Mouse (Mus musculus) layer of hippocampus, postnatal 14 days (tissue): Measurements from ENCODE around the gene Zfp978. TPM values are rescaled to one million over a fixed set of nuclear protein-coding genes. Genes with fewer than 3 reads are reported as not detected.
"Not testable (repeated sequence)": the region's sequence is repeated elsewhere in the genome, so short reads cannot be mapped to it uniquely, and the experiment has no call there.

Experiments used
- DNase-seq, 2 experiments: peaks; one replicate each; pipeline ENCODE4 v3.0.0; 2021 to 2022; ENCODE audit warnings: low spot score in 2 of 2, mixed read lengths in 1 of 2
- long read RNA-seq, 2 experiments: library from polyadenylated mRNA; stranded (forward); transcript quantifications; one replicate each; pipeline ENCODE4 v2.0.0; 2021
- total RNA-seq, 2 experiments: library from RNA; stranded (reverse); gene quantifications; 2 replicates each; pipeline ENCODE4 v1.2.3; 2021

The Zfp978 gene
- not detected for total RNA-seq
- long read RNA-seq, experiment 1 = 0 reads
- long read RNA-seq, experiment 2 = 0 reads

- not testable (repeated sequence) for DNase-seq
Measured at GRCm38 (mm10) chr4:147361003-147361402, at the start of gene Zfp978. Gene Zfp978 (plus strand): TSS chr4:147361303.

GRCm38 (mm10) chr4:147335036-147335690, 25.9 kb upstream of the Zfp978 start:
- DNase-seq = not testable (repeated sequence)

GRCm38 (mm10) chr4:147335691-147336367, 25.3 kb upstream of the Zfp978 start:
- not testable (repeated sequence) for DNase-seq

GRCm38 (mm10) chr4:147336368-147337195, 24.5 kb upstream of the Zfp978 start:
- DNase-seq = not testable (repeated sequence)

- not testable (repeated sequence) for DNase-seq
Measured at GRCm38 (mm10) chr4:147337520-147337919, 23.6 kb upstream of the Zfp978 start.

- DNase-seq = no peak
Measured at GRCm38 (mm10) chr4:147338032-147338610, 23.0 kb upstream of the Zfp978 start.

GRCm38 (mm10) chr4:147338706-147339105, 22.4 kb upstream of the Zfp978 start:
- DNase-seq = not testable (repeated sequence)

GRCm38 (mm10) chr4:147339601-147340219, 21.4 kb upstream of the Zfp978 start:
- DNase-seq = not testable (repeated sequence)

- DNase-seq = not testable (repeated sequence)
Measured at GRCm38 (mm10) chr4:147340236-147340635, 20.9 kb upstream of the Zfp978 start.

- DNase-seq = not testable (repeated sequence)
Measured at GRCm38 (mm10) chr4:147340876-147341275, 20.2 kb upstream of the Zfp978 start.

- DNase-seq = not testable (repeated sequence)
Measured at GRCm38 (mm10) chr4:147343042-147343908, 17.8 kb upstream of the Zfp978 start.

GRCm38 (mm10) chr4:147345061-147345554, 16.0 kb upstream of the Zfp978 start:
- DNase-seq = not testable (repeated sequence)

GRCm38 (mm10) chr4:147346361-147347035, 14.6 kb upstream of the Zfp978 start:
- not testable (repeated sequence) for DNase-seq

- DNase-seq = not testable (repeated sequence)
Measured at GRCm38 (mm10) chr4:147347300-147347699, 13.8 kb upstream of the Zfp978 start.

- not testable (repeated sequence) for DNase-seq
Measured at GRCm38 (mm10) chr4:147347880-147348279, 13.2 kb upstream of the Zfp978 start.

GRCm38 (mm10) chr4:147348401-147348800, 12.7 kb upstream of the Zfp978 start:
- not testable (repeated sequence) for DNase-seq

GRCm38 (mm10) chr4:147348906-147349686, 12.0 kb upstream of the Zfp978 start:
- not testable (repeated sequence) for DNase-seq
